Mouse (Mus musculus) E14TG2a.4 (cell line): ENCODE measurements at regions not wholly inside any gene's neighbourhood (a gene's known extent, or its start where the extent isn't known, plus 50 kb on each side); places are given as distances from the start of the nearest gene placed in this dataset.
A peak's percentile ranks its signal among the peaks of the same experiment; 100 is the strongest.

Source experiments
- H3K27me3 ChIP-seq: 2 replicates; pipeline ENCODE4 v1.6.1; 2014; ENCODE audit warnings: low read length, control low read depth; ENCODE audit not compliant: insufficient read depth
- H3K36me3 ChIP-seq: 2 replicates; pipeline ENCODE4 v1.6.1; 2014; ENCODE audit warnings: low read length, control low read depth; ENCODE audit not compliant: insufficient read depth
- H3K4me1 ChIP-seq: replicated peaks from 2 replicates; pipeline ENCODE4 v1.6.1; 2014; ENCODE audit warnings: low read depth, low read length, control low read depth
- H3K4me3 ChIP-seq: replicated peaks from 2 replicates; pipeline ENCODE4 v1.5.1; 2014; ENCODE audit warnings: mild to moderate bottlenecking, low read length
- H3K9me3 ChIP-seq: 2 replicates; pipeline ENCODE4 v1.6.1; 2014; ENCODE audit warnings: low read length, control low read depth
- CTCF ChIP-seq: conservative IDR thresholded peaks from 2 replicates; pipeline ENCODE4 v1.5.1; 2014; ENCODE audit warnings: low read length
- NANOG ChIP-seq: IDR thresholded peaks from 2 replicates; pipeline ENCODE4 v1.6.1; 2014; ENCODE audit warnings: borderline replicate concordance, low read length, mixed read lengths
- POU5F1 ChIP-seq: IDR thresholded peaks from 2 replicates; pipeline ENCODE4 v1.6.1; 2014; ENCODE audit warnings: low read length, borderline replicate concordance

DNA sequence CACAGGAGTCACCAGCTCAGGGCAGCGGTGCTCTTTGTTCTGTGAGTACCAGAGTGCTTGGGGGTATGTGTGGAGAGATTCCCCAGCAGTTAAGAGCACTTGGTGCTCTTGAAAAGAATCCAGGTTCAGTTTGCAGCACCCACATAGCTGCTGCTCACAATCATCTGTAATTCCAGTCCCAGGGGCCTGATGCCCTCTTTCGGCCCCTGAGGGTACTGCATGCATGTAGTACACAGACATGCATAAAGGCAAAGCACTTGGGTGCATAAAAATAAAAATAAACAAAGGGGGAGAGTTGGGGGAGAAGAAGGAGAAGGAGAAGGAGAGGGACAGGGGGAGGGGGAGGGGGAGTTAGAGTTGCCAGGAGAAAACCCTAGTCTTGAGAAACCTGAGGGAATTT lies 307.8 kb downstream of the Tshz3 start:
- TF ChIP-seq NANOG (no peak), CTCF (peak; percentile 46)
- Histone ChIP-seq H3K4me3 (no peak overlapping the region), H3K9me3 (no peaks in the 10 kb centered on the region), H3K36me3 (no peaks in the 10 kb centered on the region), H3K4me1 (peaks cover under 1% of the 10 kb centered on the region; the same call in 1 of the 2 replicates), H3K27me3 (no peaks in the 10 kb centered on the region)

DNA sequence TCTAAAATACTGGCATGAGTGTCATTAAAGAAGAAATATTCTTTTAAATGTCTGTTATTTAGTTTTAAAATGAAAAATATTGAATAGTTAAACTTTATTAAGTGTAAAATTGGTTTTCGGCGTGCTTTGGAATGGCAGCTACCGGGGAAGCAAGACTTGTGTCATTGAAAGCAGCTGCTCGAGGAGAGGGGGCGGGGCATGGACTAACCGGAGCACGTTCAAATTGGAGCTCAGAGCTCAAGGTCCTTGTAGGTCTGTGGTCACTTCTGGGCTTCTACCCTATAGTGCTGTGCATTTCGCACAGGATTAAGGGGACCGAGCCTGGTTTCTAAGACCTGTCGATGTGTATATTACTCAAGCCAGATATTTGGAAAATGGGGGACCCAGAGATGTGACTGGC lies 309.0 kb downstream of the Tshz3 start:
- H3K27me3 ChIP-seq, result no peaks in the 10 kb centered on the region
- no peak overlapping the region for H3K4me3 ChIP-seq
- H3K9me3 ChIP-seq, result no peaks in the 10 kb centered on the region
- H3K36me3 ChIP-seq, result no peaks in the 10 kb centered on the region
- no peak for TF ChIP-seq POU5F1
- TF ChIP-seq CTCF, result no peak
- no peak for TF ChIP-seq NANOG
- peaks cover 9% of the 10 kb centered on the region for H3K4me1 ChIP-seq

DNA sequence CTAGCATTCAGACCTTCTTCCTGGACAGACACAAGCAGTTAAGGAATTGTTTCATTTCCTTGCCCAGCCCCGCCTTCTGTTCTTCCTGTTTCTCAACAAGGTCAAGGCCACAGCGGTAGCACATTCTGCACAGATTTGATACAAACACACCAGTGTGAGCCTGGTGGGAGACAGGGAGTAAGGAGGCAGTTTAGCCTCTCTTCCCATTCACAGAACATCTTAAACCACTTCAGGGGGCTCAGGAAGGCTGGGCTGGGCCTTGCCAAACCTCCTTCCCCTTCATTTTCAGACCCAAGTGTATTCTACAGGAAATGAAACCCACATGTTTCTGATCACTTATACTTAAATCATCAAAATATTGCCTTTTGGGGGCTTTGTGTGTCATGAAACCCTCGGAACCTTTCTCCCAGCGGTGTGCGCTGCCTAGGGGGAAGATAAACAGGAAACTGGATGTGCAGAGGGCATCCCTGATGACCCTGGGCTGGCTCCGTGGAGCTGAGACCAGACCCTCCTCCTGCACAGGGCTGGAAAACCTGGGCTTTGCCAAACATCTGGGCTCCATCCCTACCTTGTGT lies 313.3 kb downstream of the Tshz3 start:
- H3K27me3 ChIP-seq, result no peaks in the 10 kb centered on the region
- TF ChIP-seq NANOG, result no peak
- no peak for TF ChIP-seq CTCF
- TF ChIP-seq POU5F1, result no peak
- H3K4me3 ChIP-seq, result no peak overlapping the region

DNA sequence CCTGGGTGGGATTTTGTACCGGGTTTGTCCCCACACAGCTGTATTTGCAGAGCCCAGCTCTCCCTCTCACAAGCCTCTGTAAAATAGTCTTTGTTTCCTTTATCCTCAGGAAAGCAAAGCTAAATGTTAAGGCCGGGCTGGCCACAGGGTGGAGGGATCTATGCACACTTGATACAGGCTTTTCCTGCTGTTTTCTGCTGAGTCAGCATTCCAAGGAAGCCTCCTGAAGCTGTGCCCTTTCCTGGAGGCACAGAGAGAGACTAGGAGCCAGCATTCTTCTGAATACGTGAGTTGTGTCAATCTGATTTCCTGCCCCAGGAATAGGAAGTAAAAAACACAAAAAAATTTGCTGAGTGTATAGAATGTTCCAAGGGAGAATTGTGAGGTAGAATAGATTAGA lies 322.2 kb downstream of the Tshz3 start:
- no peaks in the 10 kb centered on the region for H3K36me3 ChIP-seq
- no peaks in the 10 kb centered on the region for H3K4me1 ChIP-seq
- peaks cover 9% of the 10 kb centered on the region for H3K9me3 ChIP-seq
- H3K27me3 ChIP-seq, result no peaks in the 10 kb centered on the region
- no peak overlapping the region for H3K4me3 ChIP-seq
- TF ChIP-seq NANOG (no peak), CTCF (no peak), POU5F1 (no peak)

More for the DNA sequence above, 313.3 kb downstream of the Tshz3 start:
- no peaks in the 10 kb centered on the region for H3K9me3 ChIP-seq
- H3K36me3 ChIP-seq, result no peaks in the 10 kb centered on the region
- H3K4me1 ChIP-seq, result peaks cover 9% of the 10 kb centered on the region

DNA sequence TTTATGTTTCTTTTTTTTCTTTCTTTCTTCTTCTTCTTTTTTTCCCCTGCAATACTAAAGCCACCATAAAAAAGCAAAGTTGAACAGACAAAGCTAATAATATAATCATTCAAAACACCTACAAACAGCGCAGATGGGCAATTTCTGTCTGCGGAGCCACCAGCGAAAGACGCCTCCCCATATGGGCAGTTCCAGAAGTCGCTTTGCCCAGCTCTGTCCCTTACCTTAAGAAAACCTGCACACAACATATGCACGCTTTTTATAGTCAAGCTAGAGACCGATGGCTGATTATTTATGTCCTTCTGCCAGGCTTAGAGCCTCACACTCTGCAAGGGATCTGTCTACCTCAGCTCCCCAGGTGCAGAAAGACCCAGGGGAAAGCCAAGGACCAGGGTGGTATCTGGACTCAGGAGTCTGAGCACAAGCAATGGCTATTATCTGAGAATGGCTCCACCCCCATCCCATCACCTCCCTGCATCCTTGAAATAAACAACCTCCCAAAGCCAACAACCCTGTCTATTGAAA lies 326.6 kb downstream of the Tshz3 start:
- TF ChIP-seq NANOG (no peak), POU5F1 (no peak), CTCF (no peak)
- no peaks in the 10 kb centered on the region for H3K4me1 ChIP-seq
- H3K27me3 ChIP-seq, result no peaks in the 10 kb centered on the region
- no peaks in the 10 kb centered on the region for H3K36me3 ChIP-seq
- peaks cover 18% of the 10 kb centered on the region for H3K9me3 ChIP-seq
- H3K4me3 ChIP-seq, result no peak overlapping the region

DNA sequence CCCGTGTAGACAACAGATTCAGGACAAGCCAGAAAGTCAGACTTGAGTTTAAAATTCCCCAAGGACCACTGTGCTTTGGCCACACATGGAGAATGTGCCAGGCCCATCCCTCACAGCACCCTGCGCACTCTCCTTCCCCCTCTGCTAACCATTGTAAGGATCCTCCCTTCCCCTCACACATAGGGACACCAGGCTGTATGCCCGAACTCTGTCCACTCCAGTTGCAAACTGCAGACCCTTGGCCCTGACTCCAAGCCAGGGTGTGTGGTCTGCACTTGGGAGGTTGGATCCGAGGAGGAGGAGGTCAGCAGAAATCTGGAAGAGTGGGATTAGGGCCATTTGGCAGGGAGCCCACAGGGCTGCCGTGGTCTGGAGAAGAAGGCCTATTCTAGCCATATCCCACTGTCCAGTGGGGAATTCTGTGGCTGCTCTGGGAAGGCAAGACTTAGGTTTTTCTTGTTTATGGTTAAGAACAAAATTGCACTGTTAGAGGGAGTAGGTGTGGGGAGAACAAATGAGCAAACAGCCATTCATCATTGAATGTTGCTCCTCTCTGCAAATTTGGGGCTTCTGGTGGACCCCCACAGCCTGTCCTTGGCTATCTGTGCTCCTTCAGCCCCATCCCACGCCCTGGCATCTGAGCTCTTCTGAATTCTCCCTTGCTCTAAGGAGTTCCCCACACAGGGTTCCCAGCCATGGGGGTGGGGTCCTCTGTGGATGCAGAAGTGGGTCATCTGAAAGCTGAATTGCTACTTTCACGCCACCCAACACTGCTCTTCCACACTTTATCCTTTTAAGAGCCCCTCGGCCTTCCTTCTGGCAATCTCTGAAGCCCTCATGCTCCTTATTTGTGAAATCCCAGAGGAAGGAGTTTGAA lies 366.9 kb downstream of the Tshz3 start:
- TF ChIP-seq POU5F1 (no peak), NANOG (no peak), CTCF (no peak)
- Histone ChIP-seq H3K9me3 (no peaks in the 10 kb centered on the region), H3K4me1 (no peaks in the 10 kb centered on the region), H3K27me3 (no peaks in the 10 kb centered on the region), H3K4me3 (no peak overlapping the region), H3K36me3 (no peaks in the 10 kb centered on the region)

DNA sequence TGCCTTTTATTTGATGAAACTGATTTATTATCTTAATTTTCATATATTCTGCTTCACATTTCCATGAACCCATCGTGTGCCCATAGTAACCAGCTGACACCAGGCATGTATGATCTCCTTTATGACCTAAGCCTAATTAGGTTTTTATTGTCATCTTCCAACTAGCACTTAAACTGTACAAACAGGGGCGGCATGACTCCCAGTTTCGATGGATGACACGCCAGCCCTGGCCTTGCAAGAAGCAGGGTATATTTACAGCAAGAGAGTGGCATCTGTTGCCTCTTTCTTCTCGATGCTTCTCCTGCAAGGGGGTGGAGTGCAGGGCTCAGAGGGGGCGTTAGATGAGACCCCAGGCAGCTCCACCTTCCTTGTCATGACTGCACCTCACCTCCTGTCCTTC lies 379.8 kb downstream of the Tshz3 start:
- Histone ChIP-seq H3K9me3 (no peaks in the 10 kb centered on the region), H3K4me1 (no peaks in the 10 kb centered on the region), H3K27me3 (no peaks in the 10 kb centered on the region), H3K36me3 (no peaks in the 10 kb centered on the region), H3K4me3 (no peak overlapping the region)
- TF ChIP-seq CTCF, result no peak
- TF ChIP-seq NANOG, result no peak
- TF ChIP-seq POU5F1, result no peak

DNA sequence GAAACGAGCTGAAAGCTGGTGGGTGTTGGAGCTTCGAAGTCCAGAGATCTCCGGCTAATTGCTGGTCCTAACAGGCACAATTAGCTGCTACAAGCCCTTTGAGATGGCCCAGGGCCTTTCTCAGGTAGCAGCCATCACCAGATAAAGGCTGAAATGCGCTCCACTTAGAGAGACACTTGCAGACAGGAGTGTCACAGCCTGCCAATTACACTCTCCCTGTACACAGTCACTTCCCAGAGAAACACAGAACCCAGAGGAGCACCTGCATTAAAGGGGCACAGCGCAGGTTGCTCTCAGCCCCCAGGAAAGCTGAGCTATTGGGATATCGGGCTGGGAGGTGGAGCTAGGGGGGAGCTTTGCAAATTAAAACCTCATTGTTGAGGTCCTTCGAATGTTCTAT lies 380.2 kb downstream of the Tshz3 start:
- Histone ChIP-seq H3K4me1 (no peaks in the 10 kb centered on the region), H3K9me3 (no peaks in the 10 kb centered on the region), H3K27me3 (no peaks in the 10 kb centered on the region), H3K36me3 (no peaks in the 10 kb centered on the region), H3K4me3 (no peak overlapping the region)
- TF ChIP-seq CTCF, result no peak
- no peak for TF ChIP-seq POU5F1
- TF ChIP-seq NANOG, result no peak

DNA sequence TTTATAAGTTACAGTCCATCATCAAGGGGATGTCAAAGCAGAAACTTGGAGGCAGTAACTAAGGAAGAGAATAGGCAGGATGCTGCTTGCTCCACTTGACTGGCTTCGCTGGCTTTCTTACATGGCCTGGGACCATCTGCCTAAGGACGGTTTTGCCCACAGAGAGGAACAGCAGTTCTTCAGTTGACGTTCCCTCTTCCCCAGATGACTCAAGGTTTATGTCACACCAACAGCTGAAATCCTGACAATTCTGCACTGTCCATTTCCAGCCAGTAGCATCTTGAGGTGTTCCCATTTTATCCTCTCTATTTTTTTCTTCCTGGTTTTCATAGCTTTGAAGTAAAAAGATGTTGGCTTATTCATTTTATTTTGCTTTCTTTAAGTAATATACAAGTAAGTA lies 391.8 kb downstream of the Tshz3 start:
- H3K4me1 ChIP-seq, result no peaks in the 10 kb centered on the region
- H3K9me3 ChIP-seq, result no peaks in the 10 kb centered on the region; the same call in 1 of the 2 replicates
- no peaks in the 10 kb centered on the region for H3K36me3 ChIP-seq
- no peak overlapping the region for H3K4me3 ChIP-seq
- no peak for TF ChIP-seq CTCF
- no peak for TF ChIP-seq POU5F1
- no peak for TF ChIP-seq NANOG
- no peaks in the 10 kb centered on the region for H3K27me3 ChIP-seq
